Mouse (Mus musculus) spleen, adult 2 months (tissue): ENCODE data around the gene Olfr318. TPM values are rescaled to one million over a fixed set of nuclear protein-coding genes. Genes with fewer than 3 reads are reported as not detected.
"Not testable (repeated sequence)": the region's sequence is repeated elsewhere in the genome, so short reads cannot be mapped to it uniquely, and the experiment has no call there.

ENCODE experiments used
- DNase-seq, 2 experiments: peaks; one replicate each; pipeline versions ENCODE4 v3.0.0 to v3.0.0-alpha.2; 2012 to 2021; ENCODE audit warnings: low spot score in 2 of 2, low read depth in 1 of 2
- H3K27ac ChIP-seq: fragments of 200-500 bp; 2 replicates; pipeline ENCODE4 v1.5.1; 2012; ENCODE audit warnings: low read length, inconsistent platforms; ENCODE audit not compliant: insufficient read depth
- H3K27me3 ChIP-seq: fragments of 200-500 bp; 2 replicates; pipeline ENCODE4 v1.6.1; 2012; ENCODE audit warnings: mild to moderate bottlenecking, moderate library complexity, low read length, inconsistent platforms; ENCODE audit not compliant: control insufficient read depth, insufficient read depth
- H3K36me3 ChIP-seq: fragments of 200-500 bp; 2 replicates; pipeline ENCODE4 v1.6.1; 2012; ENCODE audit warnings: mild to moderate bottlenecking, low read length, inconsistent platforms; ENCODE audit not compliant: control insufficient read depth, insufficient read depth
- H3K4me1 ChIP-seq: fragments of 200-500 bp; 2 replicates; pipeline ENCODE4 v1.6.1; 2011; ENCODE audit warnings: inconsistent platforms; ENCODE audit not compliant: control insufficient read depth, insufficient read depth, insufficient read length
- H3K4me3 ChIP-seq: fragments of 200-500 bp; 2 replicates; pipeline ENCODE4 v1.5.1; 2011; ENCODE audit warnings: mild to moderate bottlenecking, inconsistent platforms; ENCODE audit not compliant: insufficient read depth, insufficient read length; ENCODE audit errors: extremely low read depth
- CTCF ChIP-seq: fragments of 200-500 bp; IDR thresholded peaks from 2 replicates; pipeline ENCODE4 v1.5.1; 2011; ENCODE audit warnings: mild to moderate bottlenecking, inconsistent platforms; ENCODE audit not compliant: insufficient read depth, insufficient read length, insufficient replicate concordance; ENCODE audit errors: extremely low read depth
- POLR2A ChIP-seq: fragments of 200-500 bp; IDR thresholded peaks from 2 replicates; pipeline ENCODE4 v1.6.1; 2011; ENCODE audit warnings: low read depth, low read length, inconsistent platforms
- WGBS: fragments of 180-500 bp; shearing (Covaris S2); methylation state at CpG from one replicate; pipeline ENCODE4 v1.1.7; 2018; 5-methylcytosine and 5-hydroxymethylcytosine counted together
- polyA plus RNA-seq: library from polyadenylated mRNA; depleted of rRNA; stranded (reverse); fragments of >200 nt; gene quantifications from 2 replicates; pipeline ENCODE4 v1.2.3, GENCODE M21; 2012; rRNA removed

The Olfr318 gene
- polyA plus RNA-seq: not detected in 2 replicates

DNA sequence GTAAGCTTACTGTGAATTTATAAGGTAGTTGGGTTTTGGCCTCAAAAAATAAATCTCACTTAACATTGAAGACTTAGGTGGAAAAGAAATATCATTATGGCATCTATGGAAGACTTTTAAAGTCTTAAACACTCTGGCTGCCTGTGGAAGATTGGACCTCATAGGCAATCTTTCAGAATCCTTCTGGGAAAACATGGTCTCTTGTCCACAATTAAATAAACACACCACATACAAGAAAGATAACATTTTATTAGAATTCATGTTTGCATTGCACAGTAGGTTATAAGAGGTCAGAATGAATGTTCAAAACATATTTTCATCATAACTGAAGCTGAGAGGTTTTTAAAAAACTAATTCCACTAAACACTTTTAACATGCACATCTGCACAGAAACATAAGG lies at the start of gene Olfr318:
Olfr318 (minus strand) TSS at position 101 of the 400 bp plus-strand sequence.
- TF ChIP-seq POLR2A (no peak), CTCF (no peak)

DNA sequence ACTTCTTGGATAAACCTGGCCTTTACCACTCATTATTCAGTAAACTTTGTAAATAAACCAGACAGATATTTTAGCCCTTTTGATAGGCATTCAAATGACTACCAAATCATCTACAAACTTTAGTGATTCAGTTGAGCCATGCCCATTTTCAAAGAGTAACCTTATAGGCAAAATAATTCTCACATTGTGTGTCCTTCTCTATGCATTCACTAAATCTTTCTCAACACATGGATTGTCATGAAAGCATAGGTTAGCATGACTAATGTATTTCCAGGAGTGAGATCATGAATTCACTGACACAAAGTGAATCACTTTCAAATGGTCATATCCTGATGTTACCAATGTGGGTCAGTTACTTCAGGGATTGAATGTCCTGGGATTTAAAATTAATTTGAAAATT lies 49.1 kb upstream of the Olfr318 start, which contains the start of gene Olfr315:
Olfr315 (plus strand) TSS at position 301 of the 400 bp plus-strand sequence.
- no peak for DNase-seq
- TF ChIP-seq POLR2A (no peak), CTCF (no peak)
- H3K27ac ChIP-seq: no peak within 1 kb of the TSS
- H3K4me3 ChIP-seq: no peak within 1 kb of the TSS
- no peaks in the 10 kb centered on the region for H3K36me3 ChIP-seq
- no peaks in the 10 kb centered on the region for H3K4me1 ChIP-seq
- H3K27me3 ChIP-seq: no peaks in the 10 kb centered on the region

More for the DNA sequence above, at the start of gene Olfr318:
- DNase-seq: no peak
- H3K4me1 ChIP-seq: no peaks in the 10 kb centered on the region
- H3K27ac ChIP-seq: no peak within 1 kb of the TSS
- H3K4me3 ChIP-seq: no peak within 1 kb of the TSS
- no peaks in the 10 kb centered on the region for H3K36me3 ChIP-seq
- no peaks in the 10 kb centered on the region for H3K27me3 ChIP-seq

DNA sequence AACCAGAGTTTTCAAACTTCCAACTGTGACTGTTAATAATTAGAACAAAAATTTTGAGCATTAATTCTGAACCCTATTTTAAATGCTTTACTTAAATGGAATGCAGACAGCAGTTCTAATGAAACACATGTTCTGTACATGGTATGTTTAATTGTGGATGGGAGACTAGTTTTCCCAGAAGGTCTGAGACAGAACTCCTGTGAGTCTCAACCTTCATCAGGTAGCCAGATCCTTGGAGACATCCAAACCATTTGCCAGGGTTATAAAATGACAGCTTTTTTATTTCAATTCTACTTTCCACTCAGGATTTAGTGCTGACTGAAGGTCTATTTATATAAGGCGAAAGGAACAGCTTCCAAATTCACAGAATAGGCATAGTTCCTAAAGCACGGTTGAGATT lies 28.6 kb upstream of the Olfr318 start, which contains the start of gene Olfr316:
Olfr316 (plus strand) TSS at position 301 of the 400 bp plus-strand sequence.
- no peaks in the 10 kb centered on the region for H3K4me1 ChIP-seq
- no peak for DNase-seq
- no peaks in the 10 kb centered on the region for H3K27me3 ChIP-seq
- no peak within 1 kb of the TSS for H3K27ac ChIP-seq
- 87% methylated on average over 2 of the region's 2 CpGs for WGBS
- no peak within 1 kb of the TSS for H3K4me3 ChIP-seq
- no peaks in the 10 kb centered on the region for H3K36me3 ChIP-seq
- no peak for TF ChIP-seq POLR2A
- no peak for TF ChIP-seq CTCF

DNA sequence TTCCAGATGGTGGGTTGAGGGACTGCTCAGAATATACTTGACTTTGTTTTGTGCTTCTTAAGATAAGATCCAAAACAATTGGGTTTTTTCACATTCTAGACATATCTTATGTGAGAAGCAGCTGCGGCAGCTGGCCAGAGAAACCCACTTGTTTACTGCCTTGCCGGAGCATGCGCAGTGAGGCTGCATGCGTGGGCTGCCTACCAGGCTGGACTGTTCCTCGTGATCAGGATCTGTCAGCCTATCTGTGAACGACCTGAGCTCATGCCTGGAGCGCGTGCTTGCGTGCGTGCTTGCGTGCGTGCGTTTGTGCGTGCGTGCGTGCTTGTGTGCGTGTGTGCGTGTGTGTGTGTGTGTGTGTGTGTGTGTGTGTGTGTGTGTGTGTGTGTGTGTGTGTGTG lies 27.3 kb upstream of the Olfr318 start:
- not testable (repeated sequence) for H3K4me3 ChIP-seq, H3K36me3 ChIP-seq, H3K27ac ChIP-seq, DNase-seq, H3K27me3 ChIP-seq, H3K4me1 ChIP-seq
- 74% methylated on average over 18 of the region's 18 CpGs for WGBS

DNA sequence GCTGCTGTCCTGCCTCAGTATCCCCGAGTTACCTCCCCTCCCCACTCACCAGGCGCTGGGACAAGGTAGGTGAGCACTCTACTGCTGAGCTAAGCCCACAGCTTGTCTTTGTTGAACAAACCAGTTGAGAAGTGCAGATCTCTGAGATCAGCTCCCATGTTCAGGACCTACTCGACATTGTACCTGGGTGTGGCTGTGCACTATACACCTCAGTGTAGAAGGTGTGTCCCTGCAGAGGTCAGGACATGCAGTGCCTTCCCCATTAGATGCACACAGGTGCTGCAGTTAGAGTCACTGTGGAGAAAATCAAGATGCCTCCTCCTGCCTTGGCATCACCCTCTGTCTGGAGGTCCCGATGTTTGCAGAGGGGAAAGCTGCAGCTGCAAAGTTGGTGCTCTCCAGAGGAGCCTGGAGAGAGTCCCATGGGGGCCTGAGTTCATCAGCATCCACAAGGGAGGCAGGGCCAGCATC lies 15.0 kb upstream of the Olfr318 start, which contains the start of gene Olfr317:
Olfr317 (minus strand) TSS at position 421 of the 471 bp plus-strand sequence.
- TF ChIP-seq CTCF (no peak), POLR2A (no peak)
- WGBS: 73% methylated on average over 4 of the region's 4 CpGs
- no peaks in the 10 kb centered on the region for H3K27me3 ChIP-seq
- H3K36me3 ChIP-seq: no peaks in the 10 kb centered on the region
- DNase-seq: no peak
- H3K4me3 ChIP-seq: no peak within 1 kb of the TSS
- H3K4me1 ChIP-seq: no peaks in the 10 kb centered on the region
- H3K27ac ChIP-seq: no peak within 1 kb of the TSS

DNA sequence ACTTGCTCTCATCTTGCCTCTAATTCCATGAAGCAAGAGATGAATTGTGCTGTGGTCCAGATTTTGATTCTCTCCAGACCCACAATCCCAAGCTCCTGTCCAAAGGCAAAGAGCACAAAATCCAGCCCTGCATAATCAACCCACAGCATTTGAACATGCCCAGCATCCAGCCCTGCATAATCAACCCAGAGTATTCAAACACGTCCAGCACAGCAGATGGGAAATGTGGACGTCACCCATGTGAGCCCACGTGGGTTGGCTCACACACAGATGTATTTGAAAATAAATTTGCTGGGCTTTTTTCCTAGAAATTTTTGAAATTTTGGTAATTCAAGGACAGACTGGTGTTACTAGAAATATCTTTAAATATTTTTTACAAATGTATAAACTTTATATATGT lies 9.6 kb upstream of the Olfr318 start:
- WGBS: 56% methylated on average over 3 of the region's 3 CpGs

DNA sequence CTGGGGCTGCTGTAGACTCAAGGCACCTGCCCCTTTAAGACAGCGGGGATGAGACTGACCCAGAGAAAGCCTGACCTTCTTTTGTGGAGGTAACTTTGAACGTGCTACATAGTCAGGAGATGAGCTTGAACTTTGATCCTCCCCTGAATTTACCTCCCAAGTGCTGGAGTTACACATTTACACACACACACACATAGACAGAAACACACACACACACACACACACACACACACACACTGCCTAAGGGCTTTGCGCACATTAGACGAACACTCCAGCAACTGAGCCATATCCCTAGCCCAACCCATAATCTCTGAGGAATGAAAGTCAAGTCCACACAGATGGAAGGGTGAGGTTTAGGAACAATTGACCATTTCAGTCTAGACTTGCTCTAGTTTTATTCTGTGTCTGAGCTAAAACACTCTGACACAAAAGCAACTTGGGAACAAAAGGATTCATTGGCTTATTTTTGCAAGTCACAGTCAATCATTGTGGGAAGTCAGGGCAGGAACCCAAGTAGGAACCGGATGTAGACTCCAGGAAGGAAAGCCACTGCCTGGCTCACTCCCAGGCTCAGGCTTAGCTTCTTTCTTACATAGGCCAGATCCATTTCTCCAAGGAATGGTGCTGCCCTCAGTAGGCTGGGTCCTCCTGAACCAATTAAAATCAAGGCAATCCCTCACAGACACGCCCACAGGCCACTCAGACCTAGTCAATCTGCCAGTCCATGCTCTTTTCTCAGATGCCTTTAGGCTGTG lies 4.3 kb upstream of the Olfr318 start:
- H3K4me3 ChIP-seq, H3K27me3 ChIP-seq, H3K36me3 ChIP-seq, H3K4me1 ChIP-seq, DNase-seq, H3K27ac ChIP-seq: not testable (repeated sequence)
- WGBS: 79% methylated on average over 6 of the region's 6 CpGs

More for the DNA sequence above, 9.6 kb upstream of the Olfr318 start:
- no peak for DNase-seq
- no peak overlapping the region for H3K4me3 ChIP-seq
- H3K36me3 ChIP-seq: no peaks in the 10 kb centered on the region
- no peaks in the 10 kb centered on the region for H3K27me3 ChIP-seq
- no peak overlapping the region for H3K27ac ChIP-seq
- no peak for TF ChIP-seq POLR2A
- TF ChIP-seq CTCF: no peak
- H3K4me1 ChIP-seq: no peaks in the 10 kb centered on the region

DNA sequence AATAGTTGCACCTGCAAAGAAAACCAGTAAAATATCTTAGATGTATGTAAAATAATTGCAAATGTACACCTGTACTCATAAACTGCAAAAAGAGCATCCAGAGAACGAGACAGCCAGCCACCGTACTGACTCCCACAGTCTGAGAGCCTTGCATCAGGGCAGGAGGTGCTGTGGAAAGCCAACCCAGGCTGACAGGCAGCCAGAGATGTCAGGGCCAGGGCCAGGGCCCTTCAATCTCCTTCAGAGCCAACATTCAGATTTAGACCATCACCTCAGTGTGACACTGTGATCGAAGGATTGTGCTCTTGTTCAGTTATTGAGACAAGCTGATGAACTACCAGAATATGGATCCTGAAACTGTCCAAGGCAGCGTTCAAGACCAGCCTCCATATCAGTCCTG lies 4.1 kb downstream of the Olfr318 start:
- TF ChIP-seq POLR2A (no peak), CTCF (no peak)
- DNase-seq: no peak
- Histone ChIP-seq H3K4me3 (no peak overlapping the region), H3K36me3 (no peaks in the 10 kb centered on the region), H3K27me3 (no peaks in the 10 kb centered on the region), H3K4me1 (no peaks in the 10 kb centered on the region), H3K27ac (no peak overlapping the region)
- WGBS: 88% methylated on average over 4 of the region's 4 CpGs

DNA sequence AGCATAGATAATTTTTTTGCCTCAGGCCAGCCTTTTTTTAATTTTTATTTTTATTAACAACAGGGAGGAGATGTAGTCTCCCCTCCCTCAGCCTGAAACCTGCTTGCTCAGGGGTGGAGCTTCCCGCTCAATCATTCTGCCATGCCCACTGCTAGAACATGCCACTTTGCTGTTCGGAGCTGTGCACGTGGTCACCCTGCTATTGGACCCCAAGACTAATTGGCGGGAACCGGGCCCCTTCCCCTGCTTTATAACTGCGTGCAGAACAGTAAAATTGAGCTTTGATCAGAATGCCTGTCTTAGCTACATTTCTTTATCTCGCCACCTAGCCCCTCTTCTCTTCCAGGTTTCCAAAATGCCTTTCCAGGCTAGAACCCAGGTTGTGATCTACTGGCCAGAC lies 6.1 kb downstream of the Olfr318 start:
- H3K27me3 ChIP-seq, H3K36me3 ChIP-seq, H3K27ac ChIP-seq, DNase-seq, H3K4me1 ChIP-seq, H3K4me3 ChIP-seq: not testable (repeated sequence)
- 81% methylated on average over 7 of the region's 7 CpGs for WGBS
